Mouse (Mus musculus) E14TG2a.4 (cell line): ENCODE measurements around the gene Vasp.

ENCODE experiments used
- H3K27me3 ChIP-seq: 2 replicates; pipeline ENCODE4 v1.6.1; 2014; ENCODE audit warnings: low read length, control low read depth; ENCODE audit not compliant: insufficient read depth
- H3K36me3 ChIP-seq: 2 replicates; pipeline ENCODE4 v1.6.1; 2014; ENCODE audit warnings: low read length, control low read depth; ENCODE audit not compliant: insufficient read depth
- H3K4me1 ChIP-seq: replicated peaks from 2 replicates; pipeline ENCODE4 v1.6.1; 2014; ENCODE audit warnings: low read depth, low read length, control low read depth
- H3K4me3 ChIP-seq: replicated peaks from 2 replicates; pipeline ENCODE4 v1.5.1; 2014; ENCODE audit warnings: mild to moderate bottlenecking, low read length
- H3K9me3 ChIP-seq: 2 replicates; pipeline ENCODE4 v1.6.1; 2014; ENCODE audit warnings: low read length, control low read depth
- CTCF ChIP-seq: conservative IDR thresholded peaks from 2 replicates; pipeline ENCODE4 v1.5.1; 2014; ENCODE audit warnings: low read length
- NANOG ChIP-seq: IDR thresholded peaks from 2 replicates; pipeline ENCODE4 v1.6.1; 2014; ENCODE audit warnings: borderline replicate concordance, low read length, mixed read lengths
- POU5F1 ChIP-seq: IDR thresholded peaks from 2 replicates; pipeline ENCODE4 v1.6.1; 2014; ENCODE audit warnings: low read length, borderline replicate concordance

The Vasp gene

GRCm38 (mm10) chr7:19222189-19222588 lies 49.4 kb downstream of the Vasp start:
- Histone ChIP-seq H3K4me3 (peak overlapping the region; percentile 64), H3K36me3 (peaks cover 38% of the 10 kb centered on the region), H3K4me1 (peaks cover 68% of the 10 kb centered on the region), H3K9me3 (peaks cover 7% of the 10 kb centered on the region; the same call in 1 of the 2 replicates), H3K27me3 (no peaks in the 10 kb centered on the region)
- TF ChIP-seq NANOG: no peak
- no peak for TF ChIP-seq CTCF
- TF ChIP-seq POU5F1: no peak

- H3K4me3 ChIP-seq: no peak overlapping the region
- peaks cover 7% of the 10 kb centered on the region; the same call in 1 of the 2 replicates for H3K9me3 ChIP-seq
- TF ChIP-seq NANOG (no peak), CTCF (no peak), POU5F1 (no peak)
- H3K27me3 ChIP-seq: no peaks in the 10 kb centered on the region
- H3K36me3 ChIP-seq: peaks cover 28% of the 10 kb centered on the region
- H3K4me1 ChIP-seq: peaks cover 61% of the 10 kb centered on the region
Measured at GRCm38 (mm10) chr7:19220061-19220460, 51.6 kb downstream of the Vasp start.

GRCm38 (mm10) chr7:19217944-19218343 lies 53.7 kb downstream of the Vasp start:
- TF ChIP-seq NANOG (no peak), CTCF (no peak), POU5F1 (no peak)
- H3K9me3 ChIP-seq: peaks cover 7% of the 10 kb centered on the region; the same call in 1 of the 2 replicates

GRCm38 (mm10) chr7:19217492-19217891 lies 54.1 kb downstream of the Vasp start:
- peaks cover 9% of the 10 kb centered on the region; the same call in 1 of the 2 replicates for H3K36me3 ChIP-seq
- H3K4me3 ChIP-seq: no peak overlapping the region
- peaks cover 59% of the 10 kb centered on the region for H3K4me1 ChIP-seq
- peaks cover 7% of the 10 kb centered on the region; the same call in 1 of the 2 replicates for H3K9me3 ChIP-seq
- peaks cover 7% of the 10 kb centered on the region; the same call in 1 of the 2 replicates for H3K27me3 ChIP-seq
- TF ChIP-seq NANOG (no peak), CTCF (no peak), POU5F1 (no peak)

More at GRCm38 (mm10) chr7:19217944-19218343, 53.7 kb downstream of the Vasp start:
- Histone ChIP-seq H3K27me3 (peaks cover 6% of the 10 kb centered on the region; the same call in 1 of the 2 replicates), H3K4me1 (peaks cover 62% of the 10 kb centered on the region), H3K36me3 (peaks cover 13% of the 10 kb centered on the region), H3K4me3 (no peak overlapping the region)

GRCm38 (mm10) chr7:19214940-19215339 lies 56.7 kb downstream of the Vasp start:
- TF ChIP-seq NANOG (no peak), POU5F1 (no peak), CTCF (no peak)
- peaks cover 62% of the 10 kb centered on the region for H3K4me1 ChIP-seq

GRCm38 (mm10) chr7:19214369-19214768 lies 57.2 kb downstream of the Vasp start:
- no peak for TF ChIP-seq POU5F1
- TF ChIP-seq NANOG: no peak
- TF ChIP-seq CTCF: no peak
- peaks cover 5% of the 10 kb centered on the region; the same call in 1 of the 2 replicates for H3K36me3 ChIP-seq
- peak overlapping the region; percentile 5; the same call in 1 of the 2 replicates for H3K4me3 ChIP-seq
- H3K27me3 ChIP-seq: peaks cover 7% of the 10 kb centered on the region; the same call in 1 of the 2 replicates
- H3K4me1 ChIP-seq: peaks cover 68% of the 10 kb centered on the region
- H3K9me3 ChIP-seq: peaks cover 17% of the 10 kb centered on the region

More at GRCm38 (mm10) chr7:19214940-19215339, 56.7 kb downstream of the Vasp start:
- H3K27me3 ChIP-seq: peaks cover 7% of the 10 kb centered on the region; the same call in 1 of the 2 replicates
- H3K4me3 ChIP-seq: peak overlapping the region; percentile 5; the same call in 1 of the 2 replicates
- H3K9me3 ChIP-seq: peaks cover 17% of the 10 kb centered on the region
- peaks cover 5% of the 10 kb centered on the region; the same call in 1 of the 2 replicates for H3K36me3 ChIP-seq

GRCm38 (mm10) chr7:19213385-19213784 lies 58.2 kb downstream of the Vasp start:
- H3K27me3 ChIP-seq: peaks cover 7% of the 10 kb centered on the region; the same call in 1 of the 2 replicates
- TF ChIP-seq POU5F1 (no peak), NANOG (no peak), CTCF (no peak)
- H3K4me3 ChIP-seq: peak overlapping the region; percentile 75
- peaks cover 15% of the 10 kb centered on the region for H3K9me3 ChIP-seq
- peaks cover 5% of the 10 kb centered on the region; the same call in 1 of the 2 replicates for H3K36me3 ChIP-seq
- peaks cover 71% of the 10 kb centered on the region for H3K4me1 ChIP-seq

GRCm38 (mm10) chr7:19211996-19212755 lies 59.4 kb downstream of the Vasp start, which contains the start of gene Gpr4:
Gene Gpr4 (plus strand): TSS chr7:19212538.
- Histone ChIP-seq H3K36me3 (no peaks in the 10 kb centered on the region), H3K4me3 (peak within 1 kb of the TSS; percentile 75), H3K27me3 (peaks cover 7% of the 10 kb centered on the region; the same call in 1 of the 2 replicates), H3K9me3 (peaks cover 10% of the 10 kb centered on the region), H3K4me1 (peaks cover 70% of the 10 kb centered on the region)
- TF ChIP-seq NANOG (no peak), CTCF (no peak)
